Mouse (Mus musculus) brain, embryonic 14.5 days (tissue): ENCODE measurements at regions not wholly inside any gene's neighbourhood (a gene's known extent, or its start where the extent isn't known, plus 50 kb on each side); places are given as distances from the start of the nearest gene placed in this dataset.

ENCODE experiments used
- CTCF ChIP-seq: fragments of 200-500 bp; IDR thresholded peaks from 2 replicates; pipeline ENCODE4 v1.5.1; 2012; ENCODE audit warnings: inconsistent platforms, mild to moderate bottlenecking, moderate library complexity, borderline replicate concordance; ENCODE audit not compliant: insufficient read depth, insufficient read length; ENCODE audit errors: extremely low read depth
- POLR2A ChIP-seq: fragments of 200-500 bp; IDR thresholded peaks from 2 replicates; pipeline ENCODE4 v1.6.1; 2012; ENCODE audit warnings: mild to moderate bottlenecking, inconsistent platforms, borderline replicate concordance; ENCODE audit not compliant: poor library complexity, insufficient read depth, insufficient read length, severe bottlenecking; ENCODE audit errors: extremely low read depth

DNA sequence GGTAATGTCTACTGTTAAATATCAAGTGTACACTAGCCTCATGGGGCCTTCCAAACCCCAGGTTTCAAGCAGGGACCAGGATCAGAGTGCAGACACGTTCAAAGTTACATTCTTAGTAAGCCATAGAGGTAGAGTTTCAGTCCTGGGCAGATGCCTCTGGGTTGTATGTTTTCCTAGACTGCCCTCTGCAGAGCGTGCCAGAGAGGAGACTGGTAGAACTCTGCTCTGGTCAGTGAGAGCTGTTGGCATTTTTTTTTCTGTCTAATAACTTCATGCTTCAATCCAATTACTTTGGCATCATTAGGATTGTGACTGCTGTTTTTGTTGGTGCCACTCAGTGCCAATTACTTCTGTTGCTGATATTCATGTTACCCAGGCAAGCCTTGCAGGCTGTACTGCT is 361.9 kb upstream of the Myt1l start:
- TF ChIP-seq CTCF, result no peak
- no peak for TF ChIP-seq POLR2A
